Mouse (Mus musculus): ENCODE measurements around the gene Trpm6. TPM values are rescaled to one million over a fixed set of nuclear protein-coding genes. Genes with fewer than 3 reads are reported as not detected.
A peak's percentile ranks its signal among the peaks of the same experiment; 100 is the strongest.
"Not testable (repeated sequence)": the region's sequence is repeated elsewhere in the genome, so short reads cannot be mapped to it uniquely, and the experiment has no call there.

The Trpm6 gene
- 0.04 and 0.14 TPM in 2 replicates for polyA plus RNA-seq (2015; fragmentation: Nextera tagmentation; extraction: Ambion mirVana)

DNA sequence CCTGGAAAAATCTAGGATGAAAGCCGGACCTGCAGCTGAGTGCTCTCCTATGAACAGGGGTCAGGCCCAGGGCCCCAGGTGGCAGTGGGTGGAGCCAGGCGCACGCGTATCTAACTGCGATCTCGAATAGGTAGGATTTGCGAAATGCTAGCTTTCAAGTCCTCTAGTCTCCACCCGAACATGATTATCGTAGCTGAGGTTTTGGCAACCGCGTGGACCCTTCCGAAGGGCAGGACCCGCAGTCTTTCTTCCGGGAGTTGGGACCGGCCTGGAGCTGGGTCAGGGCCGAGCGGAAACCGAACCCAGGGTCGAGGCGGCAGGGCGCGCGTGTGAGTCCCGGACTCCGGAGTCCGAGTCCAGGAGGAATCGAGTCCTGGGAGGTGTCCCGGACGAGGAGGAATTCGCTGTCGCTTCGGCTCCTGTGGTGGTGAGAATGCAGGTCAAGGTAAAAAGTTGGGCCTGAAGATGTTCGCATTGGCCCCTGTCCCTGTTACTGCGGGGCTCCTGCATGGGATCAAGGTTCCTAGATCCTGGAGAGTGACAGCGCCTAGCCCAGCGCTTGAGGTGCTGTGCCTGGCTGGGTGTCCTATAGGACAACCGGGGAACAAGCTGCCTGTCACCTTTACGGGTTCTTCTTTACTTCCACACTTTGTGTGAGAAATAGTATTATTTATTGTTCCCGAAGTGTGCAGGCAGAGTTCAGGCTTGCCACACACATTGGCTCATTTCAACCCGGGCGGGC lies at the start of gene Trpm6:
TSS of gene Trpm6 (plus strand) at position 386 of the 742 bp plus-strand sequence.
- H3K9me3 ChIP-seq = no peaks in the 10 kb centered on the region
- WGBS = 7% methylated on average over 41 of the region's 41 CpGs
- H3K36me3 ChIP-seq = no peaks in the 10 kb centered on the region
- H3K4me2 ChIP-seq (replicated peaks) = peak within 1 kb of the TSS; percentile 63
- no peaks in the 10 kb centered on the region for H3K27me3 ChIP-seq (replicated peaks)
- no peaks in the 10 kb centered on the region; the same call in 1 of the 2 replicates for H3K4me1 ChIP-seq (replicated peaks)
- peak; percentile 56; the same call in 1 of the 2 replicates for ATAC-seq
- H3K4me3 ChIP-seq (replicated peaks) = peak within 1 kb of the TSS; percentile 32
- no peak within 1 kb of the TSS for H3K27ac ChIP-seq
- peak within 1 kb of the TSS; percentile 29 for H3K9ac ChIP-seq

DNA sequence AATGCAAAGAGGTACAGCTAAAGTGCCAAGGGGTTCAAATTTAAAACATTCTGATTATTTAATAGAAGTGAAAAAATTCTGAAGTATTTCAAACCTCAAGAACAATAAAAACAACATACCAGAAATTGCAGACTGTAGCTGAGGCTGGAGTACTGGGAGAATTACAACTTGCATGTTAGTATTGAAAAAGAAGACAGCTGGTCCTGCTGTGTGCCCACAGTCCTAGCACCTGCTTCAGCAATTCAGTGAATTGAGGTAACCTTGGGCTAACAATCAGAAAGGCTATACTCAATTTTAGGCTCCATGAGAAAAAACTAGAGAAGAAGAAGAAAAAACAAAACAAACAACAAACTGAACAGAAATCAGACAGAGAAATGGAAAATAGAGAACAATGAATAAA lies 41.7 kb upstream of the Trpm6 start:
- Histone ChIP-seq H3K27me3 (replicated peaks) (no peaks in the 10 kb centered on the region), H3K4me1 (replicated peaks) (no peaks in the 10 kb centered on the region), H3K36me3 (no peaks in the 10 kb centered on the region), H3K9ac (no peak overlapping the region), H3K9me3 (no peaks in the 10 kb centered on the region), H3K4me3 (replicated peaks) (no peak overlapping the region), H3K27ac (no peak overlapping the region), H3K4me2 (replicated peaks) (no peak overlapping the region)
- ATAC-seq = no peak

DNA sequence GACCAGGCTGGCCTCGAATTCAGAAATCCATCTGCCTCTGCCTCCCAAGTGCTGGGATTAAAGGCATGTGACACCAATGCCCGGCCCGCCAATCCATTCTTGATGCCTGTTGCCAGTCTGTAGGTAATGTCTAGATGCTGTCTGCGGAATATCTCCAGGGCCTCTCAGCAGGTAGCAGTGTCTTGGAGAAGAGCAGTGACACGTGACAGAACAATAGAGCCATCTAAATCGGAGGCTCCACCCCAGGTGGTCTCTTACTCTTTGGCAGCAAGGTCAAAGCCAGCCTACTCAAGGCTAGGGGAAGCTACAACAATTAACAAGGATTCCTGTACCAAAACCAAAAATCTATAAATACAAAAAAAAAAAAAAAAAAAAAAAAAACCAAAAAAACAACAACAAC lies 38.9 kb upstream of the Trpm6 start:
- H3K36me3 ChIP-seq = no peaks in the 10 kb centered on the region

DNA sequence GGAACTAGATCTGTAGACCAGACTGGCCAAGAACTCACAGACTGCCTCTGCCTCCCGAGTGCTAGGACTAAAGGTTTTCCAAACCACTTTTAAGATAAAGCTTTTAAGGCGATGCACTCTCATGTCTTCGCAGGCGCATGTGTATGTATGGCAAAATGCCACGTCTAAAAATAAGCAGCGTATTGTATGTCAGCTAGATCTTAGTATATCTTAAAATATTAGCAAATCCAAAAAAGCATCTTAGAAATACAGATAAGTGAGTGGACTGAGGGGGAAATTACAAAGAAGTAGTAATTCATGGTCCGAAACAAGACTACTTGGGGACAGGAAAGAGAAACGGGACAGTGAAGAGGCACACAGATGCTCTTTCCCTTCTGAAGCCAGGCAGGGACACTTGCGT lies 38.2 kb upstream of the Trpm6 start:
- Histone ChIP-seq H3K27ac (no peak overlapping the region), H3K4me2 (replicated peaks) (no peak overlapping the region), H3K4me3 (replicated peaks) (no peak overlapping the region), H3K9me3 (no peaks in the 10 kb centered on the region), H3K9ac (no peak overlapping the region), H3K27me3 (replicated peaks) (no peaks in the 10 kb centered on the region), H3K36me3 (no peaks in the 10 kb centered on the region), H3K4me1 (replicated peaks) (peaks cover 11% of the 10 kb centered on the region)
- 83% methylated on average over 9 of the region's 9 CpGs for WGBS
- no peak for ATAC-seq

More for the DNA sequence above, 38.9 kb upstream of the Trpm6 start:
- Histone ChIP-seq H3K9me3 (no peaks in the 10 kb centered on the region), H3K27me3 (replicated peaks) (no peaks in the 10 kb centered on the region), H3K4me1 (replicated peaks) (peaks cover 11% of the 10 kb centered on the region), H3K27ac (no peak overlapping the region), H3K4me3 (replicated peaks) (no peak overlapping the region), H3K4me2 (replicated peaks) (no peak overlapping the region), H3K9ac (no peak overlapping the region)
- ATAC-seq = no peak
- WGBS = 85% methylated on average over 6 of the region's 6 CpGs

DNA sequence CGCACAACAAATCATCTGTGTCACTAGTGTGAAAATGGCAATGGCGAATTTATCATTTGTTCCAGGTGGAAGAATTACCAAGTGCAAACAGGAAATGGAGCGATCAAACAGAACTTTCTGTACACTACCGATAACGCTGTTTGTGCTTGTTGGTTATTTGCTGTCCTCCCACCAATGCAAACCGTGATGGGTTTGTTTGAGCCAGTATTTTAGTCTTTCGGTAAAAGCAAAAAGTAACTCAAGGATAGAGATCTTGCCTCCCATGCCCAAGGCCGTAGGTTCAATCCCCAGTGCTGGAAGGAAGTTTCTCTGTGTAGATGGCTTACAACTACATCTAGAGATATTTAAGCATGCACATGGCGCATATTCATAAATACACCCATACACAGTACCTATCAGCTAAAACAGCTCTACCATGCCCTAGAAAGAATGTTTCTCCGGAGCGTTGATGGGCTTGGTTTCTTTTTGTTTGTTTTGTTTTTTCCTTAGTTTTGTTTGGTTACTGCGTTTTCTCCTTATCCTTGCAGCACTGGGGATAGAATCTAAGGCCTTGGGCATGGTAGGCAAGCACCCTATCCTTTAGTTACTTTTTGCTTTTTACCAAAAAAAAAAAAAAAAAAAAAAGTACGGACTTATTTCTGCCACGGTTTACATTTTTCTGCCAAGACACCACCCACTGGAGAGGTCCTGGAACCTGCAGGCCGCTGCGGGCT lies 37.5 kb upstream of the Trpm6 start:
- 52% methylated on average over 16 of the region's 16 CpGs for WGBS
- Histone ChIP-seq H3K4me2 (replicated peaks) (peak overlapping the region; percentile 78), H3K9me3 (no peaks in the 10 kb centered on the region), H3K27me3 (replicated peaks) (no peaks in the 10 kb centered on the region), H3K27ac (peak overlapping the region; percentile 99), H3K4me1 (replicated peaks) (peaks cover 11% of the 10 kb centered on the region), H3K36me3 (no peaks in the 10 kb centered on the region), H3K9ac (peak overlapping the region; percentile 67), H3K4me3 (replicated peaks) (peak overlapping the region; percentile 91)
- ATAC-seq = no peak

DNA sequence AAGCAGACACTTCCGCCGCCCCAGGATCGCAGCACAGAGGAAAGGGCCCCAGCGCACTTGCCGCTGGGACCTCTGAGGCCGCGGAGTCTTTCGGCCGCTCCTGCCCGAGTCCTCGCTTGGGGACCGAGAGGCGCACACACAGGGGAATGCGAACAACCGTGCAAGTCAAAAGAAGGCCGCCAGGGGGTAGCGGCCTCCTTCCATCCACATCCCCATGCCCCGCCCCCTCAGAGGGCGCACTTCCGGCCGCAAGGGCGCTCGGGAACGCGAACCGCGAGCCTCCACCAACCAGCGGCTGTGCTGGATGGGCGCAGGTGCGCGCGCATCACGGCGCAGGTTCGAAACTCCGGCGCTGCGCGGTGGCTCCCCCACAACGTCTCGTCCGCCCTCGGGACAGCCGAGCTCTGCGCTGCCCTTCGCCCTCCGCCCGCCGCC lies 36.9 kb upstream of the Trpm6 start, which contains the start of gene D030056L22Rik:
TSS of gene D030056L22Rik (plus strand) at position 328 of the 435 bp plus-strand sequence.
- no peaks in the 10 kb centered on the region for H3K9me3 ChIP-seq
- H3K4me1 ChIP-seq (replicated peaks) = peaks cover 11% of the 10 kb centered on the region
- no peaks in the 10 kb centered on the region for H3K36me3 ChIP-seq
- H3K4me2 ChIP-seq (replicated peaks) = peak within 1 kb of the TSS; percentile 78
- peak; percentile 99 for ATAC-seq
- under 1% methylated on average over 49 of the region's 49 CpGs for WGBS
- H3K4me3 ChIP-seq (replicated peaks) = peak within 1 kb of the TSS; percentile 91
- peak within 1 kb of the TSS; percentile 99 for H3K27ac ChIP-seq
- H3K9ac ChIP-seq = peak within 1 kb of the TSS; percentile 89
- H3K27me3 ChIP-seq (replicated peaks) = no peaks in the 10 kb centered on the region

DNA sequence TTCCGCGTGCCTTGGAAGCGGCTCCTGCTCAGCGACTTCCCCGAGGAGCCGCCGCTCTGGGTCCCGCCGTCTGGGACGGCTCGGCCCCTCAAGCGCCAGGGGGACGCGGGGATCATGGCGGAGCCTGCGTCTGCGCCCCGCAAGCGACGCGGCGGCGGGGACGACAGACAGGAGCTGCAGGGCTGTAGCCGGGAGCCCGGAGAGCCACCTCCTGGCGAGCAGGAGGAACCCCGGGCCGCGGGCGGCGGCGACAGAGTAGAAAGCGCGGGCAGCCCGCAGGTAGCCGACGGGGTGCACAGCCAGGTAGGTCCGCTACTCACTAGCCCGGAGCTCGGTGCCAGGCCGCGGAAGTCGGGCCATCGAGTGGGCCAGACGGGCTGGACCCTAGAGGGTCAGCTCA lies 36.4 kb upstream of the Trpm6 start:
- not testable (repeated sequence) for H3K36me3 ChIP-seq; H3K27me3 ChIP-seq (replicated peaks); H3K9me3 ChIP-seq
- 1% methylated on average over 45 of the region's 46 CpGs for WGBS
- Histone ChIP-seq H3K4me1 (replicated peaks) (peaks cover 11% of the 10 kb centered on the region), H3K27ac (peak overlapping the region; percentile 99; the same call in 1 of the 2 replicates), H3K4me2 (replicated peaks) (peak overlapping the region; percentile 78), H3K4me3 (replicated peaks) (peak overlapping the region; percentile 91), H3K9ac (peak overlapping the region; percentile 89)
- ATAC-seq = peak; percentile 65

DNA sequence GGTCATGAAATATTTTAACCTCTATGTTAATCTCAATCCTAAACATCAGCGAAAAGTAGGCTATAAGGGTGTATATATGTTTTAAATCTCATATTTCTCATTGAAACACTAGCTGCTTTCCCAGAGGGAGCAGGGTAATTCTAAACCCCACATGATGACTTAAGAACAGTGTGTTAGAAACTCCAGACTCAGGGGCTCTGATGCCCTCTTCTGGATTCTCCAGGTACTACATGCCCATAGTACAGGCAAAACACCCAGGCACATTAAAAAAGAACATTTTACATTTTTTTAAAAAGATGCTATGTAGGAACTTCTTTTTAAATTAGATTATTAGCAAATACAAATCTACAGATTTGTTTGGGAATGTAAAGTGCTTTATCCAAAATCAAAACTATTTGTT lies 33.4 kb upstream of the Trpm6 start:
- 0 out of 2 replicates have a peak, but pooled peaks cover 6% of the 10 kb centered on the region for H3K36me3 ChIP-seq
- no peak overlapping the region for H3K4me2 ChIP-seq (replicated peaks)
- no peak overlapping the region for H3K27ac ChIP-seq
- H3K9ac ChIP-seq = no peak overlapping the region
- no peak overlapping the region for H3K4me3 ChIP-seq (replicated peaks)
- no peak for ATAC-seq
- H3K4me1 ChIP-seq (replicated peaks) = peaks cover 11% of the 10 kb centered on the region
- H3K9me3 ChIP-seq = no peaks in the 10 kb centered on the region
- H3K27me3 ChIP-seq (replicated peaks) = no peaks in the 10 kb centered on the region
- 40% methylated on average over 1 of the region's 1 CpGs for WGBS

DNA sequence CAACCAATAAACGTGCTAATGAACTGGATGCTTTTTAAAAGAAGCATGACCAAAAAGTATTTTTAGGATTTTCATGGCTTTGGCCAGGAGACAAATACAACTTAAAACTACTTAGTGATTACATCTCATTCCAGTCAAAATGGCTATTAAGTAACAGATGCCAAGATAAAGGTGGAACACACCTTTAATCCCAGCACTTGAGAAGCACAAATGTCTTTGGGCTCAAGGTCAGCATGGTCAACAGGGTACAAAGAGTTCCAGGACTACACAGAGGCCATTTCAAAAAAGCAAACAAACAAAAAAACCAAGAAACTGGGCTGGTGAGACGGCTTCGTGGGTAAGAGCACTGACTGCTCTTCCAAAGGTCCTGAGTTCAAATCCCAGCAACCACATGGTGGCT lies 29.4 kb upstream of the Trpm6 start:
- H3K4me3 ChIP-seq (replicated peaks) = no peak overlapping the region

DNA sequence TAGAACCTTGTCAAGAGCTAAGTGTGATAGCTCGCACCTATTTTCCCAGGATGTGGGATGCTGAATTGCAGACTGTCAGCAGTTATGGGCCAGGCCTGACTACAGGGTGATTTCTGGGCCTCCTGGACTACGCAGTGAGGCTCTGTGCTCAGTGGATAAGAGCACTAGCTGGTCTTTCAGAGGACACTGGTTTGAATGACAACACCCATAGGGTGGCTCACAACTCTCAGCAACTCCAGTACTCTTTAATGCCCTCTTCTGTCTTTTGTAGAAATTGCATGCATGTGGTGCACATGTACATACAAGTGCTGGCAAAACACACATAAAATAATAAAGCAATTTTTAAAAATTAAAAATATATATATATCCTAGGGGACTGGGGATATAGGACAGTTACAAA lies 24.6 kb upstream of the Trpm6 start:
- Histone ChIP-seq H3K36me3 (no peaks in the 10 kb centered on the region), H3K27me3 (replicated peaks) (no peaks in the 10 kb centered on the region), H3K4me3 (replicated peaks) (no peak overlapping the region), H3K4me1 (replicated peaks) (no peaks in the 10 kb centered on the region), H3K27ac (no peak overlapping the region), H3K9me3 (no peaks in the 10 kb centered on the region), H3K4me2 (replicated peaks) (no peak overlapping the region), H3K9ac (no peak overlapping the region)
- 87% methylated on average over 2 of the region's 2 CpGs for WGBS
- ATAC-seq = no peak

More for the DNA sequence above, 29.4 kb upstream of the Trpm6 start:
- Histone ChIP-seq H3K9me3 (no peaks in the 10 kb centered on the region), H3K36me3 (0 out of 2 replicates have a peak, but pooled peaks cover 6% of the 10 kb centered on the region), H3K4me1 (replicated peaks) (no peaks in the 10 kb centered on the region), H3K9ac (no peak overlapping the region), H3K4me2 (replicated peaks) (no peak overlapping the region), H3K27me3 (replicated peaks) (no peaks in the 10 kb centered on the region), H3K27ac (no peak overlapping the region)
- ATAC-seq = no peak
- 93% methylated on average over 3 of the region's 3 CpGs for WGBS

DNA sequence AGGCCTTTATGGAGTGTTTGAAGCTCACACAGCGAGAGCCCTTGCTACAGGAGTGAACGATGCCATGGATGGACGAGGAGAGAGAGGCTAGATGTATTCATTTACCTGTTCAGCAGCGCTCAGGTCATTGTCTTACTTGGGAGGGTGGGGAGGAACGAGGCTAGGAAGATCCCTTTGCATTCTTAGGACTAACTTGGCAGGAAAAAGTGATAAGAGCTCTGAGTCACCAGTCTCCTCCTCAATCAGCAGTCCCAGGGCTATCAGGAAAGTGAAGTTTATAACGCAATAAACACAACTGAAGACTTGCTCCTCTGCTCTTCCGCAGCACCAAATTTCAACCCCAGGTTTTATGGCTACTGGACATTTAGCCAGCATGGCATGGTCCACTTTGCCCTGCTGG lies 19.5 kb upstream of the Trpm6 start:
- peak; percentile 59 for ATAC-seq
- 34% methylated on average over 7 of the region's 7 CpGs for WGBS
- Histone ChIP-seq H3K4me2 (replicated peaks) (no peak overlapping the region), H3K4me3 (replicated peaks) (no peak overlapping the region), H3K4me1 (replicated peaks) (no peaks in the 10 kb centered on the region), H3K27ac (no peak overlapping the region), H3K9me3 (no peaks in the 10 kb centered on the region), H3K36me3 (no peaks in the 10 kb centered on the region), H3K27me3 (replicated peaks) (no peaks in the 10 kb centered on the region), H3K9ac (no peak overlapping the region)

DNA sequence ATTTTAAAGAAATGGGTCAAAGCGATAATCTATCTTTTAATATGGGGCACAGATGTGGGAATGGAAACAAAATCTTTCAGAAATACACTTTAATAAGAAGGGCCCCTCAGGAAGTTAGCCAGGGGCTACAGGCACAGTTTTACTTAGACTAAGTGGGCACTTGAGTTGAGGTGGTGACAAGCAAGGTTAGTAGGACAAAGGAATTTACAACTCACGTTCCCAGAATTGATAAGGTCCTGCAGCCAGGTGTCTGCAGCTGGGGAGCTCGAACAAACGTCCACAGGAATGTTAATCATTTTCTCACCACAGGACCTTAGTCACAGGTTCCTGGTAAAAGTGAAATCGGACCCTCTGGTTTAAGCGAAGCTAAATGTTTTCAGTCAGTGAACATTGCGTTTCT lies 18.7 kb upstream of the Trpm6 start:
- Histone ChIP-seq H3K27ac (no peak overlapping the region), H3K4me2 (replicated peaks) (no peak overlapping the region), H3K36me3 (no peaks in the 10 kb centered on the region), H3K9me3 (no peaks in the 10 kb centered on the region), H3K4me3 (replicated peaks) (no peak overlapping the region), H3K9ac (no peak overlapping the region), H3K27me3 (replicated peaks) (no peaks in the 10 kb centered on the region), H3K4me1 (replicated peaks) (no peaks in the 10 kb centered on the region)
- peak; percentile 41; the same call in 1 of the 2 replicates for ATAC-seq
- 22% methylated on average over 7 of the region's 7 CpGs for WGBS
